Mouse (Mus musculus): ENCODE measurements at regions not wholly inside any gene's neighbourhood (a gene's known extent, or its start where the extent isn't known, plus 50 kb on each side); places are given as distances from the start of the nearest gene placed in this dataset.

- TF ChIP-seq CTCF (IDR thresholded peaks at IDR 0.05) (no peak), EP300 (IDR thresholded peaks at IDR 0.05) (no peak)
Observed at GRCm38 (mm10) chr3:60811924-60812323, 190.7 kb upstream of the P2ry1 start.
